Comparison of ENCODE assay signal across 12 mouse cellular contexts in the genomic region with DNA sequence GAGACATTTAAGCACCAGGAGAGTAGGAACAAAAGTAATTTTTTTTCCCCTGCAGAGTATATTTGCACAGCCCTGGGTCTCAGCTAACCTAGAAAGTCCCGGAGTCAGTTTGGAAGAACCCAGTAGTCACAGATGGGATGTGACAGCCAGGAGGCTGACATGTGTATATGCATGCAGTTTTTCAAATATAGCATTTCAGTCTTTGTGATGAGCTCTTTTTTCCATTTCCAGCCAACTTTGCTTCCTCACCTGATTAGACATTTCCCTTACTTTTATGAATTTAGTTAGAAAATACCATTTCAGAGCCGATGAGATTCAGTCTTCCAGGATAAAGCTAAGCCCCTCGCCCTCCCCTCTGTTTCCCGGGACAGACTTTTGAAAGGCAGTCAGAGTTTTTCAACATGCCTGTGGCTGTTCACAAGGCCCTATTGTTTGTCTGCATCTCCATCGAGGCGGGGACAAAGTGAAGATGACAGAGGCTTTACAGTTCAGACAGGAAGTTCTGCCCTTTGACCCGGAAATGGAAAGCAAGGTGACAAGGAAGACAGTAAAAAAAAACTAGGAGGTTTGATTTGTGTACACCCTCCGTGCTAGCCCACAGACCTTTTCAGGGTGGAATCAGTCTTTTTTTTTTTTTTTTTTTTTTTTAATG. TPM values are rescaled to one million over a fixed set of nuclear protein-coding genes. Genes with fewer than 3 reads are reported as not detected.
A peak's percentile ranks its signal among the peaks of the same experiment; 100 is the strongest.
DNase-seq lines count a peak whose midpoint lies in the region; ATAC-seq lines count a peak whose summit lies in the region.
"Had no signal": no experiment of that assay in that cellular context is flagged by ENCODE, and none has a peak within 500 bp of the region (broad histone marks: within the 10 kb centered on the region; RNA-seq: fewer than 3 reads in every experiment).

No protein-coding gene starts in this region.

- no peak overlapping the region for H3K4me2 ChIP-seq in heart, embryonic 14.5 days (ENCODE audit: low read length)
- H3K4me2 ChIP-seq in lung, embryonic 16.5 days (ENCODE audit: low read depth, low read length) = no peak overlapping the region
- H3K4me2 ChIP-seq in embryonic facial prominence, embryonic 14.5 days (ENCODE audit: low read depth, low read length) = no peak overlapping the region
- no peak overlapping the region for H3K4me2 ChIP-seq in liver, embryonic 11.5 days

- ATAC-seq in heart, embryonic 14.5 days (ENCODE audit: insufficient number of reproducible peaks, insufficient read depth, low FRiP score, low read depth) = no peak
- no peak for ATAC-seq in lung, embryonic 16.5 days (ENCODE audit: low read depth)
- ATAC-seq in embryonic facial prominence, embryonic 14.5 days (ENCODE audit: low read depth) = no peak
- ATAC-seq in liver, embryonic 11.5 days (replicated peaks; ENCODE audit: low FRiP score) = no peak

- no peak overlapping the region for H3K4me3 ChIP-seq in heart, embryonic 14.5 days (ENCODE audit: control insufficient read depth in 1 of 2, insufficient read depth in 1 of 2, low read depth in 1 of 2, low read length in 2 of 2)
- H3K4me3 ChIP-seq in lung, embryonic 16.5 days (ENCODE audit: low read length) = no peak overlapping the region
- no peak overlapping the region for H3K4me3 ChIP-seq in embryonic facial prominence, embryonic 14.5 days (ENCODE audit: low read depth, low read length)
- H3K4me3 ChIP-seq in liver, embryonic 11.5 days (ENCODE audit: low read depth, low read length) = no peak overlapping the region

- no peak for DNase-seq in heart, adult 18-20 months
- DNase-seq in lung, postnatal 4 days = no peak
- peak; percentile 62 for DNase-seq in Muller cell, postnatal 12 days (ENCODE audit: inconsistent ontology term)
- peak; percentile 59 for DNase-seq in embryonic facial prominence, embryonic 14.5 days (ENCODE audit: low spot score)
- DNase-seq in layer of hippocampus, postnatal 36 days = no peak
- no peak for DNase-seq in liver, embryonic 11.5 days (ENCODE audit: low spot score)
- DNase-seq: cerebellum, postnatal 10 days; heart, postnatal 36 days; kidney, adult 11 months; right cerebral cortex, postnatal 4 days had no signal

- H3K9ac ChIP-seq in heart, embryonic 14.5 days (ENCODE audit: low read length) = no peak overlapping the region
- no peak overlapping the region for H3K9ac ChIP-seq in lung, embryonic 16.5 days (ENCODE audit: low read length)
- H3K9ac ChIP-seq in embryonic facial prominence, embryonic 14.5 days (ENCODE audit: low read depth, low read length) = no peak overlapping the region
- H3K9ac ChIP-seq in liver, embryonic 11.5 days (ENCODE audit: low read depth, low read length) = no peak overlapping the region

- H3K36me3 ChIP-seq in heart, embryonic 14.5 days (ENCODE audit: control insufficient read depth, insufficient read depth, low read length) = no peaks in the 10 kb centered on the region
- no peaks in the 10 kb centered on the region for H3K36me3 ChIP-seq in lung, embryonic 16.5 days (ENCODE audit: control insufficient read depth, insufficient read depth, low read length)
- H3K36me3 ChIP-seq in embryonic facial prominence, embryonic 14.5 days (ENCODE audit: control insufficient read depth, insufficient read depth, low read length) = no peaks in the 10 kb centered on the region
- no peaks in the 10 kb centered on the region for H3K36me3 ChIP-seq in liver, embryonic 11.5 days (ENCODE audit: control insufficient read depth, insufficient read depth, low read length)

- 58% methylated on average over 8 of the region's 8 CpGs for WGBS in heart, embryonic 14.5 days
- WGBS in lung, embryonic 16.5 days = 35% methylated on average over 8 of the region's 8 CpGs
- 28% methylated on average over 8 of the region's 8 CpGs for WGBS in embryonic facial prominence, embryonic 14.5 days
- 70% methylated on average over 8 of the region's 8 CpGs for WGBS in liver, embryonic 11.5 days

- peaks cover 0 to 3% of the 10 kb centered on the region in 2 experiments; a peak in 1 of 4 replicates for H3K4me1 ChIP-seq in heart, embryonic 14.5 days (ENCODE audit: control insufficient read depth in 2 of 2, insufficient read depth in 2 of 2, low read length in 2 of 2)
- no peaks in the 10 kb centered on the region for H3K4me1 ChIP-seq in lung, embryonic 16.5 days (replicated peaks; ENCODE audit: control insufficient read depth, insufficient read depth, low read length)
- H3K4me1 ChIP-seq in embryonic facial prominence, embryonic 14.5 days (ENCODE audit: control insufficient read depth, insufficient read depth, low read length) = no peaks in the 10 kb centered on the region
- no peaks in the 10 kb centered on the region for H3K4me1 ChIP-seq in liver, embryonic 11.5 days (replicated peaks; ENCODE audit: control insufficient read depth, insufficient read depth, low read length)

- no peaks in the 10 kb centered on the region for H3K9me3 ChIP-seq in heart, embryonic 14.5 days (ENCODE audit: control insufficient read depth, low read length)
- H3K9me3 ChIP-seq in lung, embryonic 16.5 days (ENCODE audit: control insufficient read depth, low read length) = no peaks in the 10 kb centered on the region
- no peaks in the 10 kb centered on the region for H3K9me3 ChIP-seq in embryonic facial prominence, embryonic 14.5 days (ENCODE audit: control insufficient read depth, low read length)
- H3K9me3 ChIP-seq in liver, embryonic 11.5 days (ENCODE audit: control insufficient read depth, low read length) = no peaks in the 10 kb centered on the region

- H3K27me3 ChIP-seq in heart, embryonic 14.5 days (ENCODE audit: control insufficient read depth, insufficient read depth, low read length) = no peaks in the 10 kb centered on the region
- no peaks in the 10 kb centered on the region for H3K27me3 ChIP-seq in lung, embryonic 16.5 days (ENCODE audit: control insufficient read depth, insufficient read depth, low read depth, low read length)
- no peaks in the 10 kb centered on the region for H3K27me3 ChIP-seq in embryonic facial prominence, embryonic 14.5 days (replicated peaks; ENCODE audit: control insufficient read depth, insufficient read depth, low read length)
- H3K27me3 ChIP-seq in liver, embryonic 11.5 days (replicated peaks; ENCODE audit: control insufficient read depth, insufficient read depth, low read length) = no peaks in the 10 kb centered on the region

- H3K27ac ChIP-seq in heart, embryonic 14.5 days (replicated peaks in 1 of 2; ENCODE audit: control insufficient read depth in 1 of 2, insufficient read depth in 1 of 2, low read depth in 2 of 2, low read length in 2 of 2) = peak overlapping the region; percentile 30 to 38; a peak in 3 of 4 replicates
- H3K27ac ChIP-seq in lung, embryonic 16.5 days (ENCODE audit: low read length) = peak overlapping the region; percentile 25
- no peak overlapping the region for H3K27ac ChIP-seq in embryonic facial prominence, embryonic 14.5 days (replicated peaks; ENCODE audit: low read depth, low read length)
- no peak overlapping the region for H3K27ac ChIP-seq in liver, embryonic 11.5 days (ENCODE audit: low read depth, low read length)

RNA-seq across cellular contexts. Expression of gene Elk3, which starts 44.5 kb away (rescaled TPM):
- polyA plus RNA-seq in heart, embryonic 14.5 days (2014; fragmentation: Nextera tagmentation; extraction: Ambion mirVana) = 42.8 and 46.5 TPM in 2 replicates
- total RNA-seq in heart, adult 18-20 months (2021) = 10 to 100 TPM; 27.9 to 29.5 TPM
- polyA plus RNA-seq in lung, embryonic 16.5 days (2015; fragmentation: Nextera tagmentation; extraction: Ambion mirVana) = 44.9 and 48.0 TPM in 2 replicates
- polyA plus RNA-seq in embryonic facial prominence, embryonic 14.5 days (2014; fragmentation: Nextera tagmentation; extraction: Ambion mirVana) = 34.4 and 39.4 TPM in 2 replicates
- 1 to 10 TPM; 7.4 to 8.9 TPM for total RNA-seq in layer of hippocampus, postnatal 36 days (2021)
- polyA plus RNA-seq in liver, embryonic 11.5 days (2014; fragmentation: Nextera tagmentation; extraction: Ambion mirVana) = 15.9 and 17.6 TPM in 2 replicates

Comparison
In these comparisons a context has a peak if more than half of its experiments do, and no peak if none do; other contexts are left out.
1. H3K27ac ChIP-seq: peak in heart, embryonic 14.5 days (2 of 2) and lung, embryonic 16.5 days (single experiment); none in embryonic facial prominence, embryonic 14.5 days (single experiment) and liver, embryonic 11.5 days (single experiment).
2. DNase-seq: peak in Muller cell, postnatal 12 days (single experiment) and embryonic facial prominence, embryonic 14.5 days (single experiment); none in heart, adult 18-20 months (0 of 2), lung, postnatal 4 days (0 of 2), layer of hippocampus, postnatal 36 days (0 of 2) and liver, embryonic 11.5 days (single experiment).